Mouse (Mus musculus) left cerebral cortex, postnatal 10 days (tissue): ENCODE measurements around the gene Pcyt2. TPM values are rescaled to one million over a fixed set of nuclear protein-coding genes. Genes with fewer than 3 reads are reported as not detected.
A peak's percentile ranks its signal among the peaks of the same experiment; 100 is the strongest.

ENCODE experiments used
- DNase-seq, 2 experiments: peaks; one replicate each; pipeline ENCODE4 v3.0.0; 2021 to 2022; ENCODE audit warnings: low spot score in 2 of 2, mixed read lengths in 1 of 2; ENCODE audit errors: extremely low spot score in 1 of 2
- intact Hi-C: fragments of 180-260 bp; cut with DNase I; formaldehyde crosslinking; loops from one replicate; pipeline ENCODE4 v1.15.1; 2025
- total RNA-seq, 2 experiments: library from RNA; stranded (reverse); gene quantifications; 2 replicates each; pipeline ENCODE4 v1.2.3; 2021

Pcyt2 gene
- 100 to 1,000 TPM; 130 TPM for total RNA-seq

DNA sequence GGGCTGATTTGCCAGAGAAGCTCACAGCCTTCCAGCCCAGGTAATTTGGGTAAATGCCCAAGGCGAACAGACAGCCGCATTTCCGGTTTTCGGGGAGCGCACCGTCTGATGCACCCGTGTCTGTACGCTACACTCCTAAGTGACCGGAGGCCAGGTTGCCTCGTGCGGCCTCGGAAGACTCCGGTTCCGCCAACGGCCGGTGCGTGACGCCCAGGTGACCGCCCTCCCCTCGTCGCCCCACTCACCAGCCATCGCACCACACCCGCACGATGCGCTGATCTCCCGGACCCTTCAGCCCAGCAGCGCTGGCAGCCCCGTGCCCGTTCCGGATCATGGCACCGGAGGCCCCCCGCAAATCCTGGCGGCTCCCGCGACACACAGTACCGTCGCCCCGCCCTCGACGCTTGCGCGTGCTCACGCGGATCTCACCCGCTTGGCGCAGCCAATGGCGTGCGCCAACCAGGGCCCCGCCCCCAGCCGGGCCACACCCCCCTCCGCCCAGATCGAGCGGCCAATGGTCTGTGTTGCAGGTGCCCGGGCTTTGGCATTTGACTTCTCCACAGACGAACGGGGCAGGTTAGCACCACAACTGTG, at the start of gene Pcyt2:
Gene Pcyt2 (minus strand): TSS at position 418 of the 594 bp plus-strand sequence.
- intact Hi-C loops = no loop called here

DNA sequence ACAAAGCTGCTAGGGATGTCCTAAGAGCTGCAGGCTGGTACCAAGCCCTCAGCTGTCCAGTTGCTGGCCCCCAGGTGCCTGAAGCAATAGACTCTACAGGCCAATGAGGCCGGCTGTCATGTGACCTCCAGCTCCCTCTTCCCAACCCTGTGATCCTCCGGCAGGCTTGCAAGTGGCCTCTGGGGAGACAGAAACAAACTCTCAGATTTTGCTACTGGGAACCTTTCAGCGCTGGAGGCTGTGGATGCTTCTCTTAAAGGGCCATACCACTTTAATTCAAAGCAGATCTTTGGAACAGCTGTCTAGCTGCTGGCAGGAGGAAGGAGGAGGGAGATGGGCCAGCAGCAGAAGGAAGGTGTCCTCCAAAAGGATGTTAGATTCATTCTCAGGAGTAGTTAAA, 48.9 kb upstream of the Pcyt2 start:
- DNase-seq = peak in 1 of 2 experiments; percentile 64
- intact Hi-C loops = no loop called here

More for the DNA sequence above, at the start of gene Pcyt2:
- DNase-seq = peak; percentile 87 to 95

DNA sequence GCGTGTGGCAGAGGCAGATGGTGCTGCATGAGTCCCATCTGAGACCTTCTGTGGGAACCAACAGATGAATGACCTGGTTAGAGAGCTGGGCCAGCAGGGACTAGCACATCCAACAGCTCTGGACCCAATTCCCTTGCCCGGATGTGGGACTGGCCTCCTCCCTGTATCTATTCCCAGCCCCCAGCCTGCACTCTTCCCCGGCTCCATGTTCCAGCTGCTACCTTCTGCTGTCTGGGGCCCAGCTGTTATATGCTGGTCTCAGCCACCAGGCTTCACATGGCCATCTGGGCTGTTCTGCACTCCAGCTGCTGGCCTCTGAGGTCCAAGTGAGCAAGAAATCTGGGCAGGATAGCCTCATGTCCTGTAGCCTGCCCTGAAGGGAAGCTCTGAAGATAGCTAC, 47.7 kb upstream of the Pcyt2 start:
- DNase-seq = no peak
- intact Hi-C loops = no loop called here

DNA sequence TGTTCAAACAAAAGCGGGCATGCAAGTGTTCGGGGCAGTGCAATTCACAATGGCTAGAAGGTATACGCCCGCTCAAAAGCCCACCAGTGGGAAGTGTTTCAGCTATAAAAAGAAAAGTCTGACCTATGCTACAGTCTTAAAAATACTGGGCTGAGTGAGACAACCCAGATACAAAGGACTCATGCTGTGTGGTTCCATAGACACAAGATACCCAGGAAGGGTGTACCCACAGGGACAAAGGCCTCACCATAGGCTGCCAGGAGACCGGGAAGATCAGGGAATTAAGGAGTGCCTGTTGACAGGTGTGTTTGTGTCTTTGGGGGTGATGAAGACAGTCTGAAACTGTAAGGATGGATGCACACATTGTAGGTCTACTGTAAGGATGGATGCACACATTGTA, 46.0 kb upstream of the Pcyt2 start:
- DNase-seq = no peak
- intact Hi-C loops = loop anchor here (5.0 kb wide), 1 partner anchor 114 kb away; no protein-coding TSS in a partner anchor

DNA sequence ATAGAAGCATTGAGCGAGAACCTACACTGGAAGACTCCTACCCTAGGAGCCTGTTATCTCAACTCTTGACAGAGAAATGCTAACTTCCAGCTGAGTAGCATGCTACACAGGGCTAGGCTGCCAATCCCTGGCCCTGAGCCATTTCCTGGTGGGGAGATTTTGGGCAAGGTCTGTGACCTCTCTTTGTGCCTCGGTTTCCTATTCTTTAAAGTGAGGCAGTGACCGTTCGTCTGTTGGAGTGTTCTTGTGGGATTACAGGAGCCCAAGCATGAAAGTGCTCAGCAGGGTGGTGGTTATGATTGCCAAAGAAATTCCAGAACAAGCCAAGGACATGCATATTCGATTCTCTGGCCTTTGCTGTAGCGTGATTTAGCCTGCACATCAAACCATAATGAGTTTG, 45.0 kb upstream of the Pcyt2 start:
- DNase-seq = peak in 1 of 2 experiments; percentile 48
- intact Hi-C loops = loop anchor here (5.0 kb wide), 1 partner anchor 115 kb away; no protein-coding TSS in a partner anchor

DNA sequence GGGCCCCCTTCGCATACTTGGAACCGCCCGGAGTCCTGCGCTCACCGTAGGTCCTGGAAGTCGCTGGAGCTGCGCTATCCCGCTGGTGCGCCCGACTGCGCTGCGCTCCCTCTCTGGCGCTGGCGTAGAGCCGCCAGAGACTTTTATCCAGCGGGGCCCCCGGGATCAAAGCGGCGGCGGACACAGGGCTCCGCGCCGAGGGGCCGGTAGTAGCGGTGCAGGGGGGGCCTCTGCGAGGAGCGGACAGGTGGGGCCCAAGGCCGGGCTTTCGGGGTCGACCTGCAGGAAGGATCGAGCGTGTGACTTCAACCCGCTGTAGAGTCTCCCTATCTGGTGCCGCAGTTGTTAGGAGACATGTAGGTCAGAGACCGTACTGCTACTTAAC, 43.3 kb upstream of the Pcyt2 start, which contains the start of gene Notum:
Gene Notum (minus strand): TSS at position 100 of the 385 bp plus-strand sequence.
- no peak for DNase-seq
- intact Hi-C loops = loop anchor here (5.0 kb wide), 1 partner anchor 116 kb away; no protein-coding TSS in a partner anchor

DNA sequence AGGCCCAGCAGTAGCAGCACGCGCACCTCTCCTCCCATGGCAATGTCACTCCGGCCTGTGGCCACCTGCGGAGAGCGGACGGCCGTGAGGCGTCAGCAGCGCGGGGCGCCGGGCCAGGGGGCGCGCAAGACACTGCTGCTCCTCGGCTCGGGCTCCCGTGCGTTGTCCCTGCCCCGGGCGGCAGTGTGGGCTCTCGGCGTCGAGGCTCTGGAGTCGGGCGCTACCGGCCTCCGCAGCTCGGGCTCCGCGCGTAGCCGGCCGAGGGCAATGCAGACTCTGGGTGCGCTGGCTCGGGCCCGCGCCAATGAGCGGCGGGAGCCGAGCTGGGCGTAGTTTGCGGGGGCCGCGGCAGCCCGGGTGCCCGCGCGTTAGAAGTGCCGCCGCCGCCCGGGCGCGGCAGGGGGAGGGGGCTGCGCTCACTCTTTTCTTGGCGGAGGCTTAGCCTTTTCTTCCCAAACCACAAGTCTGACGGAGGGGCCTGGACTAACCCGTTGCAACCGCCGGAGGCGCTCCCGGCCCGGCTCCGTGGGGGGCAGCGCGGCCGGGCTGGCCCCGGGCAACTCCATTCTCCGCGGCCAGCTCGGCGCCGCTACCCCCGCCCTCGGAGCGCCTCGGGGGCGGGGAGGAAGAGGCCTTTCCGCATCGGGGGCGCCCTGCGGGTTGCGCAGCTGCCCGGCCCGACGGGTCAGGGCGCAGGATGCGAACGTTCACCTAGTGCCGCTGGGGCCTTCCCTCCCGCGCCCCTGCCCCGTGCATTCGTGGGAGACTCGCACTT, 42.8 kb upstream of the Pcyt2 start:
- DNase-seq = peak in 1 of 2 experiments; percentile 84
- intact Hi-C loops = loop anchor here (5.0 kb wide), 1 partner anchor 117 kb away; no protein-coding TSS in a partner anchor

DNA sequence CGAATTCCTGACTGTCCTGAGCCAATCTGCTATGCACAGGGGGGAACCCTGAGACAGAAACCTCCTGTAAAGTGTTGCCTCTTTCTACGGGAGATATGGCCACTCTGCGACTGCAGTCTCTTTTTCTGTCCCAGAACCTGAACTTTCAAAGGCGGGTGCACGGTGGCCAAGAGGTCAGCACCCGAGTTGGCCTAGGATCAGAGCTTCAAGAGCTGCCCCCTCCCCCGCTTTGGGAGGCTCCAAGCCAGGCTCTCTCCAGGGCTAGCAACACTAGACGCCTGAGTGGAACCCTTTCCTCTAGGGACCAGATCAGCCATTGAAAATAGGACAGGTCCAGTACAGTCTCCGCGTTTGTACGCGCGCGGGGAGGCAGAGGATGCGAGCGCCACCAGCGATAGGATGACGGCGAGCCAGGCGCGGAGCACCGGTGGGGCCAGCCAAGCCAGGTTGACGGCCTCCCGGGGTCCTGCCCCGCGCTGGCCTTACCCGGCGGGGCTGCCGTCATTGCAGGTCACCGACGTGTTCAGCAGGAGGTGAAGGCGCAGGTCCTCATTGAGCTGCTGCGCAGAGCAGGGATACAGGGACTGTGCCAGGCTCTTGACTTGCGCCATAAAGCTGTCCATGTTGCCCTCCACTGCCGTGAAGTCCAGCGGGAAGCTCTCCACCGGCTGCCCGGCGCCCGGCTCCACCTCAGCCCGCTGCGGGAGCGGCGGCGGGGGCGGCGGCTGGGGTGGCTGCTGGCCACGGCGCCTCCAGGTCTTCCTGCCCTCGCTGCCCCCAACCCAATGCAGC, 42.0 kb upstream of the Pcyt2 start:
- DNase-seq = no peak
- intact Hi-C loops = loop anchor here (2.0 to 5.0 kb wide), 2 partner anchors 53 to 118 kb away; partner anchors contain the start of genes Cenpx and Lrrc45

DNA sequence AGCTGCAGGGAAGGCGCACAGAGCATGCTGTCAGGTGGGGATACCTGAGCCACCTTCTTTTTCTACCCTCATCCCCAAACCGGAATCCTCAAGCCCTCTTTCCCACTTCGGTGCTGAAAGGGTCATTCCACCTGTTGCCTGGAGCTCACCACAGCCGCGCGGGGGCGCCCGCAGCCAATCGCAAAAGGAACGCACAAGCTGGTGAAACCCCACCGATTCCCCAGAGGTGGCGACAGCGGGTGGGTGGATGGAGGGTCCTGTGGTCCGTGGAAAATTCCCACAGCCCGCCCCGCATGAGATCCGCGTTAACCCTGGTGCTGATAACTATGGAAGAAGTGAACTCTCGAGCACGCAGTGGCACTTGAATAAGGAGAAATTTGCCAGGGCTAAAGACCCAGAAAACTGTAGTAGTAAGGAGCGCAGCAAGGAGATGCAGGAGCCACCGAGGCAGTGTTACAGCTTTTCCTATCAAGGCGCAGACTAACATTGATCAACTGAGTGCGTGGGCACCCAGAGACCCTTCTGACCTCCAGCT, 41.2 kb upstream of the Pcyt2 start:
- intact Hi-C loops = loop anchor here (2.0 kb wide), 1 partner anchor 54 kb away; the partner anchor contains the start of genes Cenpx and Lrrc45
- DNase-seq = peak; percentile 59 to 91

DNA sequence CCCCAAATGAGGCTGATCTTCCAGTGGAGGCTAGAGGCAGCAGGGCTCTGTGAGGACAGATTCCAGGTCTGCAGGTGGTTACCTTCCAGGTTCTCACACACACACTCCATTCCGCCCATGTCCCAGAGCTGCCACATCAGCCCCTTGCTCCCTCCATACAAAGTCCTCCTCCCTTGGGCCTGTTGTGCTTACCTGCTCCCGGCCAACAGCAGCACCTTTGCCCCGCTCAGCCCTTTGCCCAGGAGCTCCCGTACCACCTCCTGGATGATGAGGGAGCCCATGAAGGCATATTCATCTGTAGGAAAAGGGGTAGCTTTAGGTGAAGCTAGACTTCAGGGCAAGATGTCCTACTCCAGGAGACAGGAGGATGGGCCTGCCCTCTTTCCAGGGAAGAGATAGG, 39.6 kb upstream of the Pcyt2 start:
- no peak for DNase-seq
- intact Hi-C loops = no loop called here

DNA sequence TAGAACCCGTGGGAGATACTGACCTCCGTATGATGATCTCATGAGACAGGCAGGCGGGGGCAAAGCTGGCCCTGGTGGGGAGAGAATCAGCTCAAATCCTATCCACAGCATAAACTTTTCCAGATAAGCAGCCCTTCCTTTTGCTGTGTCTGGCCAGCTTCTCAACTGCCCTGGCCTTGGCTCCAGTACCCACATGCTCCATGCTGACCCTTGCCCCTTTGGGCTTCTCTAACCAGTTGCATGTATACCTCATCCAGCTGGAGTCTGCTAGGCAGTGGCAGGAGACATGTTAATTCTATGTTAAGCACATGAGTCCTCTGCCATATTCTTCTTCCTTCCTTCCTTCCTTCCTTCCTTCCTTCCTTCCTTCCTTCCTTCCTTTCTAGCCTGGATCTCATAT, 37.0 kb upstream of the Pcyt2 start:
- no peak for DNase-seq
- intact Hi-C loops = no loop called here

DNA sequence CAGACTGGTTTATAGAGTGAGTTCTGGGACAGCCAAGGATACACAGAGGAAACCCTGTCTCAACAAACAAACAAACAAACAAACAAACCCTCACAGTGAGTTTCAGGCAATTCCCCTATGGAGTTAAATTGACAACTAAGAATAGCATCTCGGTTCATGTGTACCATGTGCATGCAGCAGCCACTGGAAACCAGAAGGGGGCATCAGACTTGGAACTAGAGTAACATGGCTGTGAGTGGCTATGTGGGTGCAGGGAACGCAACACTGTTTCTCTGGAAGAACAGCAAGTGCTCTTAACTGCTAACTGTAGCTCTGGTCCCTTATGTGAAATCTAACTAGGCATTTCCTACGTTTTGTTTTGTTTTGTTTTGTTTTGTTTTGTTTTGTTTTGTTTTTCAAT, 34.1 kb upstream of the Pcyt2 start:
- intact Hi-C loops = no loop called here
- no peak for DNase-seq

DNA sequence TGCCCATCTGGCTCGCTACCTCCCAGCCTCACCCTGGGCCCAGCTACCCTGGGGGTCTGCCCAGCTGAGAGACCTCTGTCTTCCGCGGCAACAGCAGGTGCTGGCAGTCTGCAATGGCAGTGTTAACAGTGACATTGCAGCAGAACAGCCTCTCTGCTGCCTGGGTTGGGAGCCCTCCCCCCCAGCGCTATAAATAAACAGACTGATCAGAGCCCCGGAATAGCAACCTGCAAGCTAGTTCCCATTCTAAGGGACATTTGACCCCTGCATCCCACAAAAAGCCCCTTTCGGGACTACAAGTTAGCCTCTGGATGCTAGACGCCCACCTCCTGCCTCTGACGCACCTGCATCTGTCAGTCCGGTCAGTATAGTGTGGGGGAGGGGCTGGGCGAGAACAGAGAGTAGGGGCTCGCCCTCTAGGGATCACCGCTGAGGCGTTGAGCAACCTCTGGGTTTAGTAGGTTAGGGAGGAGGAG, 30.3 kb upstream of the Pcyt2 start, which contains the start of gene Myadml2:
Gene Myadml2 (minus strand): TSS at position 158 of the 476 bp plus-strand sequence.
- peak in 1 of 2 experiments; percentile 68 for DNase-seq
- intact Hi-C loops = no loop called here

DNA sequence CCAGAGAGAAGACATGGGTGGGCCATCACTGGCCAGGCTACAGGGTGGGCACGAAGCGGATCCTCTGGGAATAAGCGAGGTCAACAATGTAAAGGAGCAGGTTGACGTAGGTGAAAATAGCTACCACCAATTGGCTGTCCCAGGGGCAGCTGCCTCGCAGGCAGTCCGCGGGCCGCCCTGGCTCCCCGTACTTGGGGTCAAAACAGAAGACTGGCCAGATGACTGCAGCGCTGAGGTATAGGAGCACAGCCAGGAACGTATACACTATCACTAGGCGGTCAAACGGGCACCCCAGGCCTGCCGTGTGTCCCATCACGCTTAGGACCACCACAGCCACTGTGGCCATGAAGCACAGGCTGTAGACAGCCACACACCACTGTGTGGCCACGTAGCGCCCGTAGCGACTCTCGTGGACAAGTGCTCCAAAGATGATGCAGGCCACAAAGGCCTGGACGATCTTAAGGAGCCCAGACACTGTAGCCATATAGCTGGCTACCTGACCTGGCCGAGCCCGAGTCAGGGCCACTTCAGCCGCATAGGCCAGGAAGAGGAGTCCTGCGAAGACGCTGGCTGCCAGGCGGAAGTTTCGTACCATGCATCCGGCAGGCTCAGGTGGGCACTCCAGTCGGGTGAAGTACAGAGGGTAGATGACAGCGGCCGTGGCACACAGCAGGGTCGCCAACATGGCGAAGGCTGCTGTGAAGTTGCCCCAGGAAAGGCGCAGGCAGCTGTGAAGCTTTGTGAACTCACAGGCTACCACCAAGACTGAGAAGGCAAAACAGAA, 29.5 kb upstream of the Pcyt2 start:
- intact Hi-C loops = no loop called here
- DNase-seq = no peak

DNA sequence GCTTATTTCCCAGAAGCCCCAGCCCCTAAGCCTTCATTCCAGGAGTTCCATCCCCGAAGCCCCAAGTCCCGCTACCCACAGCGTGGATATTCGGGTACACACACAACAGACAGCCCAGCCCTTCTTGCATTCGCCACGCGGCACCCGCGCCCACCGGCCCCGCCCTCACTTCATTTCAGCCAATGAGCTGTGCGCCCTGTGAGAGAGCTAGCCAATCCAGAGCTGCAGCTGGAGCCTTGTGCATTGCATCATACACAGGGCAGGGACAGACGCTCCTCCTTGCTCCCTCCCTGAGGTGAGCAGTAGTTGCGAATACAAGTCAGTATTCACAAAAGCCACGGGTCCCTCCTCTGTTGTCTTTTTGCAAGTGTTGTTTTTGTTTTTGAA, 25.9 kb upstream of the Pcyt2 start, which contains the start of gene Pycr1:
Gene Pycr1 (minus strand): TSS at position 169 of the 387 bp plus-strand sequence.
- intact Hi-C loops = no loop called here
- DNase-seq = peak; percentile 92 to 93

DNA sequence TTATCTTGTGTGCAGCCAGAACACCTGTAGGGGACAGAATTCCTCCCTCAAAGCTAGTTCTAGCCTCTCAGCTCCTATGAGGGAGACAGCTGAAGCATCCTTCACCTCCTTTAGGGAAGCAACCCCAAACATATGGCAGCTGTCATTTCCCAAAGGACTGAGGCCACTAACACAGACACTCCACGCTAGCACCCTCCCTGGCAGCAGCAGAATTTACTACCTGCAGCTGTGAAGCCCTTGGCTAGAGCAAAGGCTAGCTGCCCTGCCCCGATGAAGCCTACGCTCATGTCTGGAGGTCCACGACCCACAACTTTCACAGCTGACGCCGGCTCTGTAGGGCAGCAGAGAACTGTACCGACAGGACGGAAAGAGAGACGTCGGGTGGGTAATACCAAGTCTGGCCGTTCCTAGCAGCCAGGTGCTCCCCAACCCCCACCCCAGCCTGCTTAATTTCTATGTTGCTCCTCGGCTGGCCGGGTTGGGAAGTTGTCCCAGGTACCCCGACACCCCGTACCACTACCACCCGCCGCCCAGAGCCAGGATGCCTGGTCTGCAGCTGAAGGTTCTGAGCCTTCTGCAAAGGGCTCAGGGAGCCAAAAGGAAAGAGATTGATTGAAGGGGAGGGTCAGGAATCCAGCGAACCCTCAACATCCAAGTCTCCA, 25.3 kb upstream of the Pcyt2 start:
- no peak for DNase-seq
- intact Hi-C loops = no loop called here

DNA sequence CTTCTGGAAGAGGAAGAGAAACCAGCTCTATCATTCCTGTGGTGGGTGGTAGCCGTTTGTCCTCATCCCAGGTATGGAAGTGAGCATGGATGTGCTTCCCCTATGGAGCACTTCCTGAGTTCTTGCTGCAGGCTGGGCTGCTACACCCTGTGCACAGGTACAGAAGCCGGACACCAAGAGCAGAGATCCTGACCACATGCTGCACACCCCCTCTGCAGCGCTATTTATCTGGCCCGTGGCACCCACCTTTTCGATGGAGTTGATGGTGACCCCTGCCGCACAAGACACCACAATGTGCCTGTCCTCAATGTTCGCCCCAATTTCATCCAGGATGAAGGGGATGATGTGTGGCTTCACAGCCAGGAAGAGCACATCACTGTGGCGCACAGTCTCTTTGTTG, 24.1 kb upstream of the Pcyt2 start:
- intact Hi-C loops = no loop called here
- DNase-seq = no peak
